In the genomic region with DNA sequence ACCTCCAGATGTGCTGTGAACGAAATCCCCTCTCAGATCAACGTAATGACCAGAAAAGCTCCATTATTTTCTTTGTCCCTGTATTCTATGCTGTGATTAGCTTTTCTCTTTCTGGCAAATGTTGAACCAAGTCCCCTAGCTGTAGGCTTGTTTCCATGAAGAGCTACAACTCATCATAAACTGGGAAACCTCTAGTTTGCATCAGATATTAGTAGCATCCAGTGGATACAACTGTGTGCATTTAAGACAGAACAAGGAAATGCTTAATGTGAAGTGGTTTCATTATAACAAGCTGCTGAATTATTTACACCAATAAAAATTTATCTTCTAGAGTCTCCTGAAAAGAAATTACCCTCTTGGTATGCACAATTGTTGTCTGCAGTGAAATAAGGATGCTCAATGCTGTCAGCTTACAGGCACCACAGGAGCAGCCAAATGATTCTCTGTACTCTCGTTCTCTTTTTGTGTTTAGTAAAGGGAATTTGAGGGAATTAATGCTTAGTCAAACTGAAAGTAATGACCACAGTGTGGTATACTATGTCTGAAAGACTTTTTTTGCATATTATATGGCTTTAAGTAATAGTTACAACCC, we compare ENCODE assay signal across 19 mouse cellular contexts.
DNase-seq lines count a peak whose midpoint lies in the region; ATAC-seq lines count a peak whose summit lies in the region.
"Had no signal": no experiment of that assay in that cellular context is flagged by ENCODE, and none has a peak within 500 bp of the region (broad histone marks: within the 10 kb centered on the region; RNA-seq: fewer than 3 reads in every experiment).

No protein-coding gene starts in this region.

- no peaks in the 10 kb centered on the region for H3K36me3 ChIP-seq in neural tube, embryonic 14.5 days (ENCODE audit: control insufficient read depth, insufficient read depth, low read length)
- no peaks in the 10 kb centered on the region for H3K36me3 ChIP-seq in neural tube, embryonic 15.5 days
- H3K36me3 ChIP-seq: G1E had no signal

- 59% methylated on average over 3 of the region's 3 CpGs for WGBS in neural tube, embryonic 14.5 days
- WGBS in neural tube, embryonic 15.5 days, result 53% methylated on average over 3 of the region's 3 CpGs

- H3K27ac ChIP-seq in neural tube, embryonic 14.5 days (ENCODE audit: low read depth, low read length), result no peak overlapping the region
- no peak overlapping the region for H3K27ac ChIP-seq in neural tube, embryonic 15.5 days (replicated peaks)

- no peak overlapping the region for H3K4me3 ChIP-seq in neural tube, embryonic 14.5 days (ENCODE audit: low read depth, low read length)
- H3K4me3 ChIP-seq in neural tube, embryonic 15.5 days (replicated peaks), result no peak overlapping the region

- no peak overlapping the region for H3K4me2 ChIP-seq in neural tube, embryonic 14.5 days (ENCODE audit: low read depth, low read length)
- no peak overlapping the region for H3K4me2 ChIP-seq in neural tube, embryonic 15.5 days

- H3K9ac ChIP-seq in neural tube, embryonic 14.5 days (replicated peaks; ENCODE audit: low read depth, low read length), result no peak overlapping the region
- H3K9ac ChIP-seq in neural tube, embryonic 15.5 days (replicated peaks), result no peak overlapping the region

- intact Hi-C loops in gastrocnemius, postnatal 14 days (cut with DNase I; ENCODE audit: low total_unique reads), result no loop called here

- H3K4me1 ChIP-seq in neural tube, embryonic 14.5 days (ENCODE audit: control insufficient read depth, insufficient read depth, low read length), result no peaks in the 10 kb centered on the region
- no peaks in the 10 kb centered on the region for H3K4me1 ChIP-seq in neural tube, embryonic 15.5 days

- ATAC-seq in neural tube, embryonic 14.5 days (ENCODE audit: low read depth), result peak; percentile 56
- peak; percentile 77 for ATAC-seq in neural tube, embryonic 15.5 days (ENCODE audit: low FRiP score)
- ATAC-seq: activated CD4-positive, CD25-positive, alpha-beta regulatory T cell, adult 4 months; CD4-positive, CD25-positive, alpha-beta regulatory T cell, adult 4 months; Patski had no signal

- H3K9me3 ChIP-seq in neural tube, embryonic 14.5 days (ENCODE audit: control insufficient read depth, low read length), result no peaks in the 10 kb centered on the region
- no peaks in the 10 kb centered on the region for H3K9me3 ChIP-seq in neural tube, embryonic 15.5 days (replicated peaks)
- H3K9me3 ChIP-seq: G1E had no signal

- DNase-seq in neural tube, embryonic 10.5 days (ENCODE audit: extremely low spot score, low spot score), result no peak
- no peak for DNase-seq in gastrocnemius, postnatal 14 days
- DNase-seq: adrenal gland, adult 2 months; adrenal gland, adult 8-10 months; adrenal gland, postnatal 10 days; adrenal gland, postnatal 14 days; adrenal gland, postnatal 25 days; adrenal gland, postnatal 36 days; B cell, adult 2 months; cerebellum, adult 11 months; cerebellum, adult 11-12 months; cerebellum, adult 18-20 months had no signal

- H3K27me3 ChIP-seq in neural tube, embryonic 14.5 days (ENCODE audit: control insufficient read depth, insufficient read depth, low read length), result no peaks in the 10 kb centered on the region
- no peaks in the 10 kb centered on the region for H3K27me3 ChIP-seq in neural tube, embryonic 15.5 days (replicated peaks)
- H3K27me3 ChIP-seq: CH12.LX, Patski had no signal
